Mouse (Mus musculus) hindbrain, embryonic 16.5 days (tissue): ENCODE data around the gene Rgl1. TPM values are rescaled to one million over a fixed set of nuclear protein-coding genes. Genes with fewer than 3 reads are reported as not detected.

Experiments
- ATAC-seq: fragments of 200-750 bp; cut with Nextera tagmentation; 2 replicates; pipeline ENCODE4 v1.8.0; 2017; ENCODE audit warnings: moderate TSS enrichment, moderate library complexity
- H3K27ac ChIP-seq: fragments of 300-500 bp; sonication (generic); 2 replicates; pipeline ENCODE4 v1.5.1; 2014; ENCODE audit warnings: low read depth, mild to moderate bottlenecking, control low read depth, low read length, moderate library complexity
- H3K27me3 ChIP-seq: fragments of 300-500 bp; sonication (generic); replicated peaks from 2 replicates; pipeline ENCODE4 v1.6.1; 2014; ENCODE audit warnings: low read length; ENCODE audit not compliant: control insufficient read depth, insufficient read depth
- H3K36me3 ChIP-seq: fragments of 300-500 bp; sonication (generic); 2 replicates; pipeline ENCODE4 v1.6.1; 2014; ENCODE audit warnings: mild to moderate bottlenecking, low read length, moderate library complexity, mixed read lengths; ENCODE audit not compliant: control insufficient read depth, insufficient read depth
- H3K4me1 ChIP-seq: fragments of 300-500 bp; sonication (generic); 2 replicates; pipeline ENCODE4 v1.6.1; 2014; ENCODE audit warnings: low read depth, low read length; ENCODE audit not compliant: control insufficient read depth, insufficient read depth
- H3K4me2 ChIP-seq: fragments of 300-500 bp; sonication (generic); 2 replicates; pipeline ENCODE4 v1.6.1; 2014; ENCODE audit warnings: mild to moderate bottlenecking, low read length, control low read depth, moderate library complexity
- H3K4me3 ChIP-seq: fragments of 300-500 bp; sonication (generic); 2 replicates; pipeline ENCODE4 v1.5.1; 2014; ENCODE audit warnings: mild to moderate bottlenecking, low read length, control low read depth, moderate library complexity
- H3K9ac ChIP-seq: fragments of 300-500 bp; sonication (generic); 2 replicates; pipeline ENCODE4 v1.6.1; 2014; ENCODE audit warnings: low read depth, mild to moderate bottlenecking, control low read depth, low read length, moderate library complexity
- H3K9me3 ChIP-seq: fragments of 300-500 bp; sonication (generic); 2 replicates; pipeline ENCODE4 v1.6.1; 2014; ENCODE audit warnings: mild to moderate bottlenecking, low read length, moderate library complexity; ENCODE audit not compliant: control insufficient read depth
- whole genome bisulfite sequencing: fragments of 180-500 bp; shearing (Covaris S2); extraction: QIAGEN DNeasy Blood & Tissue Kit; methylation state at CpG from one replicate; pipeline ENCODE4 v1.1.7; 2014; 5-methylcytosine and 5-hydroxymethylcytosine counted together
- polyA plus RNA-seq: library from polyadenylated mRNA; unstranded; fragments of >200 nt; fragmentation: Nextera tagmentation; extraction: Ambion mirVana; gene quantifications from 2 replicates; pipeline ENCODE4 v1.2.1, GENCODE M21; 2015

The Rgl1 gene
- polyA plus RNA-seq, 1 experiment from 2014 or later, result 18.4 TPM

DNA sequence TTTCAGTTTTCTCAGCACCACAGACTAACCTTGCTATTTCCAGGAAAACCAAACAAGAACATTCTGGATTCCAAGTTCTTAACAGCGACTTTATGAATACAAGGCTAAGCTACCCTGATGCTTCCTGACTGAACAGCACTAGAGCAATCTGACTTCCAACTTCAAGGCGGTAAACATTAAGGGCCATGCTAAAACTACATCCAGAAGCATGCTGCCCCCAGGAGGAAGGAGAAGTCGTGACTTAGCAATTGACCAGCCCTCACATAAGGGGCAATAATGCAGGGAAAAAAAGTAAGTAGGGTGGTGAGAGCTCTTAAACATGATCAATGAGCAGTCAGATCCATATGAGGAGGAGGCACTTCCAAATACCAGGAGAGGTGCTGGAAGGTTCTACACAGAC lies 80.6 kb downstream of the Rgl1 start:
- Histone ChIP-seq H3K9me3 (no peaks in the 10 kb centered on the region), H3K4me2 (no peak overlapping the region), H3K27ac (no peak overlapping the region), H3K27me3 (no peaks in the 10 kb centered on the region), H3K9ac (no peak overlapping the region), H3K4me1 (peaks cover 14% of the 10 kb centered on the region), H3K36me3 (no peaks in the 10 kb centered on the region), H3K4me3 (no peak overlapping the region)
- no peak for ATAC-seq
- WGBS, result 81% methylated on average over 3 of the region's 3 CpGs

DNA sequence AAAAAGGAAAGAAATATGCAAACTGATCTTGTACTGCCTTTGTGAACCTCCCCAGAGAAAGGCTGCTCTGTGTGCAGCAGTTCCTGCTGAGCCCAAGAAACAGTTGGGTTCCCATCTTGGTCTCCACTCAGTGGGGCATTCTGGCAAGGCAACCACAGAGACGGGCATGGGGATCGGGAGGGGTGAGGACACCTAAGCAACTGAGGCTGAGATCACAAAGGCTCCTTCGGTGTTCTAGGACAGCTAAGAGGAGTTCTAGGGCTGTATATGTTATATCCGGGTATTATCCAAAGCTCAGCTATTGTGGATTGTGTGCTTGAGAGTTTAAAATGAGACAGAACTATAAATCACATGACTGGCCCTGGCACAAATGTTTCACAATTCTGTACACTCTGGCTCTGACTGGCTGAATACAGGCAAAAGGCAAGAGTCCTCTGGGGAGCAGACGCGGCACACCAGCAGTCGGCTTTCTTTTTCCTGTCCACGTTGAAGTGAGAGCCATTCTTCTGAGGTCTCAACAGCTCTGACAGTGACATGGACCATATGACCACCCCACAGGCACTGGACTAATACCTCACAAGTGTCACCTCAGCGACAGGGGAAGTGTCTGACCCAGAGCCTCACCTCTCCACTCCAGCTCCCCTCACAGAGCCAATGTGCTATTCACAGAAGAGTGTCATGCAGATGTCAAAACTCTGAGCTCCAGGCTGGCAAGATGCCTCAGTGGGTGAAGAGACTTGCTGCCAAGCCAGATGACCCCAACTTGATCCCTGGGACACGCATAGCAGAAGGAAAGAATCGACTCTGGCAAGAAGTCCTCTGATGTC lies 83.6 kb downstream of the Rgl1 start:
- no peak overlapping the region for H3K4me3 ChIP-seq
- no peak; the same call in 1 of the 2 replicates for ATAC-seq
- no peaks in the 10 kb centered on the region for H3K36me3 ChIP-seq
- no peak overlapping the region for H3K27ac ChIP-seq
- H3K4me1 ChIP-seq, result peaks cover 9% of the 10 kb centered on the region
- no peaks in the 10 kb centered on the region for H3K9me3 ChIP-seq
- WGBS, result 57% methylated on average over 11 of the region's 11 CpGs
- H3K9ac ChIP-seq, result no peak overlapping the region
- no peak overlapping the region for H3K4me2 ChIP-seq
- H3K27me3 ChIP-seq, result no peaks in the 10 kb centered on the region

DNA sequence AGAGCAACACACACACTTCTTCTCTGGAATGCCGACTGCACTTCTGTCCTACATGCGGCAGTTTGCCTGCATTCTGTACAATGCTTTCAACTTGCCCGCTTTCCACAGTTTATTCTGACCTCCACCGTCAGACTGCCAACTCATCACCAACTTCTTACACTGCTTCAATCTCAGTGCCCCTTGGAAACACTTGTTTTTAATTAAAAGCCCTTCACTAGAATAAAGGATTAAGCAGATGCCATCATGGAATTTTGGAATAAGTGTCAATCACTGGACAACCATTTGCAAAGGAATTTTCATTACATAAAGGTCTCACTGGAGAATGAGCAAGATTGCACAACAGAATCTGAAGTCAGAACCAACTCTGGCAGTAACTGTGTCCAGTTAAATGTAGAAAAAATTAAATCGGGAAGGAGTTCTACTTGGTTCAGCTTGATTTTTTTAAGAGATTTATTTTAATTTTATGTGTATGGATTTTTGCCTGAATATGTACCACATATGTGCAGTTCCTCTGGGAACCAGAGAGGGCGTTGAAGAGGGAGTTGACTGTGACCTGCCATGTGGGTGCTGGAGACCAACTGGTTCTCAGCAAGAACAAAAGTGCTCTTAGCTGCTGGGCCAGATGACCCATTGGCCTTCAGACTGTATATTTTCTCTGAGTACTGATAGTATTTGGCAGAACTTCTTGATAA lies 84.3 kb downstream of the Rgl1 start:
- no peaks in the 10 kb centered on the region for H3K36me3 ChIP-seq
- no peak overlapping the region for H3K27ac ChIP-seq
- H3K4me1 ChIP-seq, result peaks cover 3% of the 10 kb centered on the region
- H3K9ac ChIP-seq, result no peak overlapping the region
- H3K4me2 ChIP-seq, result no peak overlapping the region
- no peak for ATAC-seq
- no peaks in the 10 kb centered on the region for H3K9me3 ChIP-seq
- H3K27me3 ChIP-seq, result no peaks in the 10 kb centered on the region
- no peak overlapping the region for H3K4me3 ChIP-seq
- WGBS, result 69% methylated on average over 6 of the region's 6 CpGs

DNA sequence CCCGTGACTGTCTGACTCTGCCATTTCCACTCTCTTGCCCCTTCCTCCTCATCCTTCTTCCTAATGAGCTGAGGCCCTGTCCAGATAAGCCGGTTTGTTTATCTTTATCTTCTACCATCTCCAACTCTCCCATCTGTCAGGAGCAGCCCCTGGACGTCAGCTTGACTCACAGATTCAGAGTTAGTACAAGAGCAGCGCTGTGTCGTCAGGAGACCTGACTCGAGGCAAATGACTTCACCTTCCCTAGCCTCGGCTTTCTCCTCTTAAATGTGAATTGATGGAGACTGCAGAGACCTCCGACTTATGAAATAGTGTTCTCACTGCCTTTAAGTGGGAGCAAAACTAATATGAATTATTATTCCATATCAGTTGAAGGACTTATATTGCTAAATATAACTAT lies 85.0 kb downstream of the Rgl1 start:
- no peak overlapping the region for H3K4me2 ChIP-seq
- 62% methylated on average over 8 of the region's 8 CpGs for WGBS

DNA sequence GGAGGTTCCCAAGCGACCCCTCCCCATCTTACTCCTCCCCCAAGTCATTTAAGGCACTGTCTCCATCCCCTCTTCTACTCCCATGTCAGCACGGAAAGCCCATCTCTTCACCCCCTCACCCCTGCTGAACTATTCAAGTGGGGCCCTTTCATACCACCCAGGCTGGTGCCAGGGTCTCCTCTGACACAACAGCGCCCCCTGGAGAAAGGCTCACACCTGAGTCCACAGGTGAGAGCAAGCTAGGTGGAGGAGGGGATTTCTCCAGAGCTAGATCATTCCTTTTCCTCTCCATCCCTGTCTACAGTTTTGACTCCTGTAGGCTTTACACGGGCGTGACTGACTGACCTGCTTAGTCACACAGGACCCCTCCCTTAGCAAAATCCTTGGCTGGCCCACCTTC lies 87.7 kb downstream of the Rgl1 start:
- Histone ChIP-seq H3K9ac (no peak overlapping the region), H3K27me3 (no peaks in the 10 kb centered on the region), H3K4me2 (no peak overlapping the region), H3K9me3 (no peaks in the 10 kb centered on the region), H3K36me3 (no peaks in the 10 kb centered on the region), H3K4me1 (peaks cover 3% of the 10 kb centered on the region), H3K27ac (no peak overlapping the region), H3K4me3 (no peak overlapping the region)
- WGBS, result 47% methylated on average over 5 of the region's 5 CpGs
- no peak for ATAC-seq

More for the DNA sequence above, 85.0 kb downstream of the Rgl1 start:
- no peaks in the 10 kb centered on the region for H3K9me3 ChIP-seq
- H3K9ac ChIP-seq, result no peak overlapping the region
- no peak overlapping the region for H3K27ac ChIP-seq
- H3K4me3 ChIP-seq, result no peak overlapping the region
- no peak for ATAC-seq
- no peaks in the 10 kb centered on the region for H3K36me3 ChIP-seq
- H3K4me1 ChIP-seq, result peaks cover 3% of the 10 kb centered on the region
- no peaks in the 10 kb centered on the region for H3K27me3 ChIP-seq

DNA sequence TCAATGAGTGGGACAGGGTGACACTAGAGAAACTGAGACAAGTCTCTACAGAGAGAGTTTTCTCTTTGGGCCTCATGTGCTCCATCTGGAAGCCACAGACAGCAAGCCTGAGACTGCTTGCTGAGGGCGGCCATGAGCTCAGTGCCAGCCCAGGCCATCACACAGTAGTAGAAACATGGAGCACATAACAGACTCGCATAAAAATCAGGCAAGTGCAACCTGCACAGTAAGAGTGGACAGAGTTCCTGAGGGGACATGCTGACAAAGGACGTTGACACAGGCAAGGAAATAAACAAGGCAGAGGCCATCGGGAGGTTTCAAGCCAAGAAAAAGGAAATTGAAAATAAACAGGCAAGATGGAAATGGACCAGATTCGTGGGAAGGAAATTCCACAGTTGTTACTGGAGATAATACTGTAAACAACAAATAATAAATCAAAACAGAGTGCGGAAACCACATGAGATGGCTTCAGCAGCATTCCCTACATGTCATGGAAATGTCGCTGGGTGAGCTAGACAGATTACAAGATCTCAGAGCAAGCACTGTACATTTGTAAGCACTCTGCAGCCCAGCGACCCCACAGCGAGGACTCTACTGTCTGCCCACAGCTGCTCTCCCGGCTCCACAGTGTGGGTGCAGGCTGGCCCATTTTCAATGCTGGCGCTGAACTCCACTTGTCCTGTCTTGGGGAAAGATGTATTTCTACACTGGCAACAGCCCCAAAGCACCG lies 88.5 kb downstream of the Rgl1 start:
- Histone ChIP-seq H3K9ac (no peak overlapping the region), H3K4me2 (no peak overlapping the region), H3K36me3 (no peaks in the 10 kb centered on the region), H3K27me3 (no peaks in the 10 kb centered on the region), H3K4me3 (no peak overlapping the region), H3K27ac (no peak overlapping the region), H3K4me1 (peaks cover 3% of the 10 kb centered on the region), H3K9me3 (no peaks in the 10 kb centered on the region)
- 76% methylated on average over 12 of the region's 12 CpGs for WGBS
- no peak for ATAC-seq

DNA sequence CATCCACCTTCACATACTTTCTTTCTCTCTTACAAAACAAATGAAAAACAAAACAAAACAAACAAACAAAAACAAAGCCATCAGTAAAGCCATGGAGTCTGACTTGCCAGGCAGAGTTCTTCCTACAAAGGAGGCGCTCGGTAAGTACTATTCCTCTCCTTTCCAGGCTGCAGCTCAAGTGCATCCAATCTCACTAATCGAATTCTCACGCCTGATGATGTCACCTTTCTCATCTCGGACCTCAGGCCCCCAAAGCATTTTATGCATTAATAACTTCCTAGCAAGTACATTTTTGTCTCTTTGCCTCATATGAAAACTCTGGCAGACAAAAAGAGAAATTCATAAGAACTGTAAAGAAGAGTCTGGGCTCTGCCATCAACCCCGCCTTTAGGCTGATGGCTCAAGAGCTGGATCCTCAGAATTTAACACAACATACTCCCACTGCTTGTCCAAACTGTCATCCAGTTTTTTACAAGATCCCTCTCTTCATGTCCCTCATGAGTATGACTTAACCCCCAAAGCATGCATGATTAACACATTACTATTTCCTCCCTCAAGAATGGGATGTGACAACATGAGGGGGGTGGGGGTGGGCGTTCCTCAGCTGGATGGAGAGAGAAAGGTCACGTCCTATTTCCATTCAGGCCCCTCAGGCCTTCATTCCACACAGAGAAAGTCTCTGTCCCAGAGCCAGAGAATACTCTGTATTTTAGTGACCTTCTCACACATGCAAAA lies 96.5 kb downstream of the Rgl1 start:
- no peaks in the 10 kb centered on the region for H3K27me3 ChIP-seq
- no peak overlapping the region for H3K4me3 ChIP-seq
- no peak overlapping the region for H3K9ac ChIP-seq
- no peak for ATAC-seq
- H3K4me2 ChIP-seq, result no peak overlapping the region
- 31% methylated on average over 8 of the region's 8 CpGs for WGBS
- H3K4me1 ChIP-seq, result no peaks in the 10 kb centered on the region
- no peaks in the 10 kb centered on the region for H3K9me3 ChIP-seq
- H3K36me3 ChIP-seq, result no peaks in the 10 kb centered on the region
- no peak overlapping the region for H3K27ac ChIP-seq

DNA sequence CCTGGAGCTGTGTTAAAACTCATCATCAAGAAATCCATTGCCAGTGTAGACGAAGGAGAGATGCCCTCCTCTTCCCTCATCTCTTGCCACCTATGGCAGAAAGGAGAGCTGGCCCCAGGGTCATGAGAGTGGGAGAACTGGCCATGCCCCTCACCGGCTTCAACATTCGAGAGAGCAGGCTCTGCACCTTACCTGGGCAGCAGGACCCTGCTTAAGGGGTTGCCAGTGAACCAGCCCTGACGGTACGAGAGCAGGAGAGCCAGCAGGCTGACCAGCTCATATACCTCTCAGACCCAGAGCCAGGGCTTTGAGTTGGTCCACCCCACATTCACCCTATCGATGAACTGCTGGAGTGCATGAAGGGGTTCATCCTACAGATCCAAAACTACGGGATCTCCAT lies 105.7 kb downstream of the Rgl1 start:
- Histone ChIP-seq H3K27ac (no peak overlapping the region), H3K4me1 (no peaks in the 10 kb centered on the region), H3K27me3 (no peaks in the 10 kb centered on the region), H3K4me2 (no peak overlapping the region), H3K9me3 (no peaks in the 10 kb centered on the region), H3K36me3 (no peaks in the 10 kb centered on the region), H3K9ac (no peak overlapping the region), H3K4me3 (no peak overlapping the region)
- ATAC-seq, result no peak
- 95% methylated on average over 7 of the region's 7 CpGs for WGBS
